Mouse (Mus musculus): Measurements from ENCODE around the gene Cby3.
A peak's percentile ranks its signal among the peaks of the same experiment; 100 is the strongest.

Gene Cby3

GRCm38 (mm10) chr11:50364548-50364947, 10.3 kb downstream of the Cby3 start:
- DNase-seq, result peak; percentile 87

DNA sequence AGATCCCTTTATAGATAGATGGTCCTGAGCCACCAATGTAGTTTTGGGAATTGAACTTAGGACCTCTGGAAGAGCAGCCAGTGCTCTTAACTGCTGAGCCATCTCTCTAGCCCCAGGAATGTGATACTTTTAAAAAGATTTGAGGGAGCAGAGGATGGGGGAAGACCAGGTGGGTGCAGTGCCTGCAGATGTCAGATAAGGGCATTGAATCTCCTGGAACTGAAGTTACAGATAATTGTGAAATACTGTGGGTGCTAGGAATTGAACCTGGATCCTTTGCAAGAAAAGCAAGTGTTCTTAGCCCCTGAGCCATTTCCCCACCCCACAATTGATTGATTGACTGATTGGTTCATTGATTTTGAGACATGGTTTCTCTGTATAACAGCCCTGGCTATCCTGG, 11.1 kb downstream of the Cby3 start:
- DNase-seq, result no peak

- DNase-seq, result no peak
These were observed 13.3 kb downstream of the Cby3 start for GRCm38 (mm10) chr11:50367531-50367930.

DNA sequence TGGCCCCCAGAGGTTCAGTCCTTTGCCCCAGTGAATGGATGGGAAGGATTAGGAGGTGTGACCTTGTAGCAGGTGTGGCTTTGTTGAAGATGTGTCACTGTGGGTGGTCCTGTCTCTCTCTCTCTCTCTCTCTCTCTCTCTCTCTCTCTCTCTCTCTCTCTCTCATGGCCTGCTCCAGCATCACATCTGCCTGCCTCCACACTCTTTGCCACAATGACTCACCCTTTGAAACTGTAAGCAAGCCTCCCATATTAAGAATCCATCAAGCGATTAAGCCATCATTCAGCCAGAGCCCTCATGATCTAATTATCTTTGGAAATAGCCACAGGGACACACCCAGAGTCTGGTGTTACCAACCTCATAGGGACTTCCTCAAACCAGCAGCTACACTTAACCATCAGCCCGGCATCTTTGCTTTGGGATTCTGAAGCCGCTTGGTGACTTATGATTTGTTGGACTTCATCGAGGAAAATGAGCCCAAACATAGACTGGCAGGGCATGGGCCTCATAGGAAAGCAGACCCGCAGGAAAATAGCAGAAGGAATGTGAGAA, 15.2 kb downstream of the Cby3 start:
- DNase-seq, result no peak

GRCm38 (mm10) chr11:50370969-50371368, 16.7 kb downstream of the Cby3 start:
- peak; percentile 18 for DNase-seq

- peak; percentile 80 for DNase-seq
These were observed 17.2 kb downstream of the Cby3 start for GRCm38 (mm10) chr11:50371399-50371841.

- no peak for DNase-seq
These were observed 17.6 kb downstream of the Cby3 start for GRCm38 (mm10) chr11:50371911-50372310.

GRCm38 (mm10) chr11:50373086-50373485, 18.8 kb downstream of the Cby3 start:
- peak; percentile 0 for DNase-seq

- peak; percentile 4 for DNase-seq
These were observed 19.4 kb downstream of the Cby3 start for GRCm38 (mm10) chr11:50373621-50374020.

GRCm38 (mm10) chr11:50374286-50375015, 20.2 kb downstream of the Cby3 start:
- DNase-seq, result peak; percentile 2

DNA sequence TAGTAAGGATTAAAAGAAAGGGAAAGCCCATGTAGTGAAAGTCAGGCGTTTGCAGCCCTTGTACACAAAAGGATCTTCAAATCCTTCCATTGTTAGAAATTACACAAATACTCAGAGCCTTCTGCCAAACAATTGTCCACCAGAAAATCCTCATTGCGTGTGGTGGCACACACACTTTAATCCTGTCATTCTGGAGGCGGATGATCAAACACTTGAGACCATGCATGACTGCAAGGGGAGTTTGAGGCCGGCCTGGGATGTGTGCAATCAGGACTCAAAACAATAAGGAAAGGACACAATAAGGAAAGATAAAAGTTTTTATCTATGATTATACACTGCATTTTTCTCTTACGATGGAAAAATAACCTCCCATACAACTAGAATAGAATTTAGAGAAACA, 21.2 kb downstream of the Cby3 start:
- DNase-seq, result no peak

GRCm38 (mm10) chr11:50376156-50376790, 22.0 kb downstream of the Cby3 start:
- no peak for DNase-seq

GRCm38 (mm10) chr11:50376911-50377891, 22.9 kb downstream of the Cby3 start, which contains the start of gene Hnrnph1:
Hnrnph1 (plus strand) TSS chr11:50376990.
- DNase-seq, result peak; percentile 99

- DNase-seq, result peak; percentile 94
These were observed 23.8 kb downstream of the Cby3 start for GRCm38 (mm10) chr11:50377892-50378684.

DNA sequence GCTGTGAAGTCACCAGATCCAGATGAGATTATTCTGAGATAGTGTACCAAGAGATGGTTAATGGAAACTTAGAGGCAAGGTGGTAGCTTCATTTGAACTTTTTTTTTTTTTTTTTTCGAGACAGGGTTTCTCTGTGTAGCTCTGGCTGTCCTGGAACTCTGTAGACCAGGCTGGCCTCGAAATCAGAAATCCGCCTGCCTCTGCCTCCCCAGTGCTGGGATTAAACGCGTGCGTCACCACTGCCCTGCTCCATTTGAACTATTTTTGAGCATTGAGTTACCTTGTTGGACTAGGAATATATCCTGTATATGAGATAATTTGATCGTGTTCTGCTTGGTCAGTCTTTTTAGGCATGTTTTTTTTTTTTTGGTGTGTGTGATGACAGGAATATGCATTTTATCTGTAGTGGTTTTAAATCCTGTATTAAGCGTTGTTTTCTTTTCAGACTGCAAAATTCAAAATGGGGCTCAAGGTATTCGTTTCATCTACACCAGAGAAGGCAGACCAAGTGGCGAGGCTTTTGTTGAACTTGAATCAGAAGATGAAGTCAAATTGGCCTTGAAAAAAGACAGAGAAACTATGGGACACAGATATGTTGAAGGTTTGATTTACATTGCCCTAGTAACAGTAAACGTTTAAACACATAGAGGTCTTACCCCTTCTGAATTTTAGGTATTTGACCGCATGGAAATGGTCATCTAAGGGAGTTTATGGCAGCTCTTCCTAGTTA, 24.9 kb downstream of the Cby3 start:
- no peak for DNase-seq

DNA sequence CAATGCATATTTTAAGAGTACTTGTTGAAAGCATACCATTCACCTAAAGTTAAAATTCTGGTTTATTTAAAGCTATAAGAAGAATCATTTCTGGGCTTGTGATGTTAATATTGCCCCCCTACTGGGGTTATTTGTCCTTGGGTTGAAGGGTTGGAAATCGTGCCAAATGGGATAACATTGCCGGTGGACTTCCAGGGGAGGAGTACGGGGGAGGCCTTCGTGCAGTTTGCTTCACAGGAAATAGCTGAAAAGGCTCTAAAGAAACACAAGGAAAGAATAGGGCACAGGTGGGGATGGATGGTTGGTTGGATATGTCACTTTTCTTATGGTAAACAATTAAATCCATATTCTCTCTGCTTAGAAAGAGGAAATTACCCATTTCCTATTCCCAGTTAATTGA, 27.0 kb downstream of the Cby3 start:
- DNase-seq, result no peak

DNA sequence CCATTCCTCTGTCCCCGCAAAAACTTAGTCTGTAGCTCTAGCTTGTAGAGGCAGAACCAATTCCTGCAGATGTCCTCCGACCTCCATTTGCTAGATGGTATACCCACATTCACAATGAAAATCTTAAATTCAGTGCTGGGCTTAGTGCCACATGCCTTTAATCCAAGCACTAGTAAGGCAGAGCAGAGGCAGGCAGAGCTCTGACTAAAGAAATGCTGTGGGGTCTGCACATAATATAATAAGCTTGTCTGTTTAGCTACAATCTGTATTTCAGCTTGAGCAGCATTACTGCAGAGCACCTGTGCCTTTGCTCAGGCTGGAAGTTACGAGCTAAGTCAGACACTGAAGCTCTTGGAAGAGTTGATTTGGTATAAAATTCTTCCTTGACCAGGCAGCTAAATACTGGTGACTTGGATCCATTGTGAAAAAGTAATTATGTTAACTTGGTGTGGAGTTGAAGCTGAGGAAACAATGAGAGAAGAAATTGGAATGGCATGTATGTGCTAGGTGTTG, 33.0 kb downstream of the Cby3 start:
- DNase-seq, result no peak

DNA sequence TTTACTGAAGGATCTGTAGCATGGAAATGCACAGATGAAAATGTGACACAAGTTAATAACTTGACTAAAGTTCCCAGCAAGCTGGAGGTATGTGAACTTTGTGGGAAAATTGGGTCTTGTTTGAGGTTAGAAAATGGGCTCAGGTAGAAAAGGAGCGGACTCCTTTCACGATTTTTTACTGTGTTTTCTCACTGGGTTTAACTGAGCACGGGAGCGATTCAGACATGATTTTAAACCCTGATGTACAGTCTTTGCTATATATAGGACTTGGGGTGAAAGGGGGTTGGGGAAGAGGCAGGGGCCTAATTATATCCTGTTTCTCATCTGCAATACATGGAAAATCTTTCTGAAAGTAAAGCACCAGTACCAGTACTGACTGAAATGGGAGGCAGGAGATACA, 33.4 kb downstream of the Cby3 start:
- no peak for DNase-seq

DNA sequence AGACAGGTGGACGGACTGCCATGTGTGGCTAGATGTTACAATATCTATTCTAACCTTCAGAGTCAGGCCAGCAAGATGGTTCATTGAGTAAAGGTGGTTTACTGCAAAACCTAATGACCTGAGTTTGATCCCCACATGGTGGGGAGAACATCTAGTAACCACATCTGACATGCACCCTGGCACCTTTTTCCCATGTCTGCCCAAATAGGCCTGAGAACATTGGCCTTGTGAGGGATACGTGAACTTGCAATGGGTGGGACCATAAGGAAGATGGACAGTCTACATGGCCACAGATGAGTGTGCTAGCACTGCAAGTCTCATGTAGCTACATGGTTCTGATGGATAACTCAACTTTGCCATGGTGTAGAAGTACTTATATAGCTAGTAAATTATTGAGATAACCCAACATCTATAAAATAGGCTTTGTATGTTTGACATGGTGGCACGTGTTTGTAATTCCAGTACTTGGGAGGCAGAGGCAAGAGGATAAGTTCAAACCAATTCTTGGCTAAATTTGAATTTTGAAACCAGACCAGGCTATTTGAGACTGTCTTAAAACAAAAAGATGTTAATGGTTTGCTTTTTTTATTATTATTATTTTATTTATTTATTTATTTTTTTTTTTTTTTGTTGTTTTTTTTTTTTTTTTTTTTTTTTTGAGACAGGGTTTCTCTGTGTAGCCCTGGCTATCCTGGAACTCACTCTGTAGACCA, 34.1 kb downstream of the Cby3 start:
- no peak for DNase-seq

DNA sequence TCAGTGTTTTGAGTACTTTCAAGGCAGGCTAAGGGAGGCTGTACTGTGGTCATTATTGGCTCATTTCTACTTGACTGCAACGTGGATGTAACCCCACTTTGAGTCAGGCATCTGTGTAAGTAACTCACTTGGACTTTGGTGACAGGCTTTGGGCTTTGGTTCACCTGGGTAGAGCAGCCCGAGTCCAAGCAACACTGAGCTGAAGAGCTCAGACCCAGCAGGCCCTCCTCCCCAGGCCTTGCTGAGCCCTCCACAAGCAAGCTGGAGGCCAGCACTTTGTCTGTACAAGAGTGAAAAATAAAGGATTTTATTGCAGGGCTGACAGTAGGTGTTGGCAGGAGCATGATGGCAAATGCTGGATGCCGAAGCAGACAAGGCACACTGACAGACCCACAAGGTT, 34.7 kb downstream of the Cby3 start:
- DNase-seq, result no peak
